Mouse (Mus musculus): ENCODE results near the gene Gdf2.

DNA sequence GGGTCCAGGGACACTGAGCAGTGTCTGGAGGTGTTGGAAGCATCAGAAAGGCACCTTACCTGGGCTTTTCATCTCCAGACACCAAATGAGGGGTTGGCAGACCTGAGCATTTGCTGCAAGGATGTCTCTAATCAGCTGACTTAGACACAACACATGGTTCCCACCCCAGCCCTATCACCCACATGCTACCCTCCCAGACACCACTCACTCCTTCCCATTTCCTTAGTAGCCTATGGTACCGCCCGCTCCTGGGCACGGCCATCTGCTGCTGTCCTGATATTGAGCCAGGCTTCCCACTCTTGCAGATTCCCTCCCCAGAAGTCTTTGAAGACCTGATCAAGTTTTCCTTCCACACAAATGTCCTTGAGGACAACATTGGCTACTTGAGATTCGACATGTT is 17.3 kb downstream of the Gdf2 start:
- TF ChIP-seq POLR2A (IDR thresholded peaks at IDR 0.05; ENCODE audit: borderline replicate concordance, control insufficient read depth, low read depth, low read length) (no peak), CTCF (IDR thresholded peaks at IDR 0.05; ENCODE audit: control insufficient read depth, insufficient read depth, low read length) (no peak)
